Mouse (Mus musculus): Measurements from ENCODE around the gene Scn4a.
"Not testable (repeated sequence)": the region's sequence is repeated elsewhere in the genome, so short reads cannot be mapped to it uniquely, and the experiment has no call there.

Scn4a gene

DNA sequence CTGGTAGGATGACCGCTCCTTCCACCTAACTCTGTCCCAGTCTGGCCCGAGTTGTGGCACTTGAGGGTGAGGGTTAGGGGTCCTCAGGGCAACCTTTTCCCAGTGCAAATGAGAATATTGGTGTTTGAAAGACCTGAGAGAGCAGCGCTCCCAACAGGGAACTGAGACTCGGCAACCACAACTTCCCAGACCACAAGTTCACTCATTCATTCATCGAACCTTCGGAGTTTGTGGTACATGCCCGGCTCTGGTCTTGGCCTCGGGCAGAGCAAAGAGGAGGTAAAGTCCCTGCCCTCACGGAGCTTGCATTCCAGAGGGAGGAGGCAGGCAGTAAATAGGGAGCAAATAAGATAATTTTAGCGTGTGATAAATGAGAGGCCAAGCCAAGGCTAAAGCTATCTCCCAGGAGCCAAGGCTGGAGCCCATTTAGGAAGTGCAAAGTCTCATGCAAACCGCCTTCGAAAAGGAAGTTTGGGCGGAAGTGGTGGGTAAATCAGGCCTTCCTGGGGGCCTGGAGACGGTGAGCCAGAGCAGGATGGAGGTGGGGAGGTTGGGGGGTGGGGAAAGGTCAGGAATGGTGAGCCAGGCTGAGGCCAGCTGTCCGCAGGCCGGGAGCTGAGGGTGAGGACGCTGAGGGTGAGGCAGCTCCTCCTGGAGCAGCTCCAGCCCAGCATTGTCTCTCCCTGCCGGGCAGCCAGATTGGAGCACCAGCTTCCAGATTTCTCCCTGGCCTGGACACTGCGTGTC lies 2.5 kb upstream of the Scn4a start:
- DNase-seq, result peak in 1 of 2 experiments; percentile 27

DNA sequence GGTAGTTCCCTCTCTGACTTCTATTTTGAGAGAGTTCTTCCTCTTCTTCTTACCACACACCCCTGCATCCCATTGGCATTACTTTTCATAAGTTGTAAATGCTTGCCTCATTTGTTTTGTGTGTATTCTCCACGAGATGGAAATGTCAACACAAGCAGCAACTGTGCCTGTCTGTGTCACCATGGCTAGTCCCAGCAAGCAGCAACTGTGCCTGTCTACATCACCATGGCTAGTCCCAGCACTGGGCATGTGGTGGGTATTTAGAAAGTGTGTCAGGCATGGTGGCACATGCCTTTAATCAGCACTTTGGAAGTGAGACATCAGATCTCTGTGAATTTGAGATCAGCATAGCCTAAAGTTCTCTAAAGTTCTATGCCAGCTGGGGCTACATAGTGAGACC lies 1.1 kb upstream of the Scn4a start:
- no peak for DNase-seq

DNA sequence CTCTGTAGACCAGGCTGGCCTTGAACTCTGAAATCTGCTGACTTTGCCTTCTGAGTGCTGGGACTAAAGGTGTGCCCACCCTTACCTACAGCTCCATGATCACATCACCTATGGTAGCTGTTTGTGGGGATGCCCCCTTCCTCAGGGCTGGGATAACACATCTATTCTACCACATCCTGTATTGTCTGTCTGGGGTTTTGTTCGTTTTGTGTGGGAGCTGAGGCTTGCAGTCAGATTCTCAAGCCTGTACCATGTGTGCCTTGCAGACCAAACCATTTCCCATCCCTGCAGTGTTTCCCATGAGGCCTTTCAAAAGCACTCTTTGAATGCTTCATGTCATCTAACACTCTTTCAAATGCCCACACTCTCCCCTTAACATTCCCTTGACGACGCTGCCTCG lies 1.1 kb downstream of the Scn4a start:
- DNase-seq, result no peak

DNA sequence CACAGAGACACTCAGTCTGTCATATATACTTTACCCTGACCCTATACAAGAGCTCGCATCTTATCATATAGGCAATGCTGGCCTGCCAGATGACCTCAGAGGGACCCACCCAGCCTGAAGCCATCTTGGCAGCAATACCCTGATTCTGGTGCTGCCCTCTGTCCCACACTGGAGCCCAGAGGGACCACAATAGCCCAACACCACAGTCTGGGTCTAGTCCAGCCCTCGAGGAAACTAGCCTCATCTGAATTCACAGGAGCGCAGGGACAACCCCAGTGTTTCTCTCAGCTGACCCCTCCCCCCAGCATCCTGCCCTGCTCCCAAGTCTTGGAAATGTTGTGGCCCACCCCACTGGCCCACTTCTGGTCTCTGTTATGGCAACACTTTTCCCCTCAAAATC lies 1.8 kb downstream of the Scn4a start:
- no peak for DNase-seq

DNA sequence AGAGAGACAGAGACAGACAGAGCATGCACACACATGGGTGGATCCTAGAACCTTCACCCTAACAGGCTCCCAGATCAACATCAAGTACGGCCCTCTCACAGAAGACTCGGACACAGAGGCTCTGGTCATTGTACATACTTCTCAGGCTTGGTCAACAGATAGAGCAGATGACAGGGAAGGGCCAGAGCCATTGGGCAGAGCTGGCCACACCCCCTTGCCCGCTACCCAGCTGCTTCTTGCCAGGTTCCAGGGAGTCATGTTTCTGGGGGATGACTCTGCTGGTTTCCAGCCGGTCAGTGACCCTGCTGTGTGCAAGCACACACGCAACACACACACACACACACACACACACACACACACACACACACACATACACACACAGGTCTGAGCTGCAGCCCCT lies 2.2 kb downstream of the Scn4a start:
- DNase-seq, result no peak

DNA sequence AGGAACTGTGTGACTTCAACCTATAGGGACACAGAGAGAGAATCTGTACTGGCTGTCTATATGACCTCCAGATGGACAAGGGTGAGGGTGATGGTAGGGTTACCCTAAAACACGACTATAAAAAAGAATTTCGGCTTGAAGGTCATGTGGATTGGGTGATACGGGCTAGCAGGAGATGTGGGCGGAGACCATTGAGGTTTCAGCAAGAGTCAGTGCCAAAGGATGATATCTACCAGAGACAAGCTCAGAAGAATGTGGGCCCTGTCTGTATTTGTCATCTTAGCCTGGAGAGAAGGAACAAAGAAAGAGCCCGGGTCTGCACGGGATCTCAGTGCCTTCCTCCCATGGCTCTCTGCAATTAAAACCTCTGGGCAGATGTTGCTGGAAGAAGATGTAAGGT lies 3.3 kb downstream of the Scn4a start:
- no peak for DNase-seq

DNA sequence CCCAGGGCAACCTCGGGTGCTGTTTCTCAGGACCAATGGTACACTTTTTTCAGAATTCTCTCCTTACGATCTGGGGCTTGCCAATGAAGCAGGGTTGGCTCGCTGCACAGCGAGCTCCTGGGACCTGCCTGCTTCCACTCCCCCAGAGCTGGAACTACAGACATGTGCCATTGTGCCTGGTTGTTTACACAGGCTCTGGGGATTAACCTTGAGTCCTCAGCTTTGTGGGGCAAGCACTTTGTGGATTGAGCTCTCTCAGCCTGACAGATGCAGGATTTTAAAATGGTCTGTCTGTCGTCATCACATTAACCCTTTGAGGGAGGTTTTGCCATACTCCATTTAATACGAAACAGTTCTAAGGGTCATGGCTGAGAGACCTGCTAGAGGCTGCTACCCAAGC lies 8.2 kb downstream of the Scn4a start:
- DNase-seq, result no peak

DNA sequence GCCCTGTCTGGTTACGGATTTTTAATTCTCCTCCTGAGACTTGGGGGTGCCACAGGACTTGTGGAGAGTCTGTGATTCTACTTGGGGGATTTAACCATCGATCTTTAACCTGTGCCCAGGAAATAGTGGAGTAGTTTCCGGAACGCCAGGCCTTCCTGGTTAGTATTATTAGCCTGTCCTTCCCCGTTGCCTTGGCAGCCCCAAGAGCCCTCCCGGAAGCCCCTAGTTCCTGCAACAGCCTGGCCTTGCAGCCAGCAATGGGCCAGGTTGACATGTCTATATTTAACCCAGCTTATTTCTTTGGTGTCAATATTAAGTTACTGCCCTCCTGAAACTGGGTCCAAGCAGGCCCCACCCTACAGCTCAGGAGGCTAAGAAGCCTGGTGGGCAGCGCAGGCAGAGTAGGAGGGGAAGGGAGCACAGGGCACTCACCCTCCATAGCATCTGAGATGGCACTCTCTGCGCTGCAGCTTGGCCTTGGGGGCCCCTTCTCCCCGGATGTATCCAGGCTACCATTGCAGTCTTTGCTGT lies 12.0 kb downstream of the Scn4a start:
- no peak for DNase-seq

DNA sequence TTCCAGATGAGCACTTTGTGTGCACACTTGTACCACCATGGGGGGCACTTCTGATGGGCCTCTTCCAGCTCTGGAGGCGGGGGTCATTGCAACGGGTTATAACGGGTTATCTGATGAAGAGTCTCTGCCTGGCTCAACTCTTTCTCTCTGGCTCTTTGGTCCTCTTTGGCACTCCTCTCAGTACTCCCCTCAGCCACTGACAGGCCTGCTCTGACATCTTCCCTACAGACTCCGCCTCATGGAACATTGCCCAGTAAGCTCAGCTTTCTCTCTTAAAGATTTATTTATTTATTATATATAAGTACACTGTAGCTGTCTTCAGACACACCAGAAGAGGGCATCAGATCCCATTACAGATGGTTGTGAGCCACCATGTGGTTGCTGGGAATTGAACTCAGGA lies 13.8 kb downstream of the Scn4a start:
- DNase-seq, result not testable (repeated sequence)

DNA sequence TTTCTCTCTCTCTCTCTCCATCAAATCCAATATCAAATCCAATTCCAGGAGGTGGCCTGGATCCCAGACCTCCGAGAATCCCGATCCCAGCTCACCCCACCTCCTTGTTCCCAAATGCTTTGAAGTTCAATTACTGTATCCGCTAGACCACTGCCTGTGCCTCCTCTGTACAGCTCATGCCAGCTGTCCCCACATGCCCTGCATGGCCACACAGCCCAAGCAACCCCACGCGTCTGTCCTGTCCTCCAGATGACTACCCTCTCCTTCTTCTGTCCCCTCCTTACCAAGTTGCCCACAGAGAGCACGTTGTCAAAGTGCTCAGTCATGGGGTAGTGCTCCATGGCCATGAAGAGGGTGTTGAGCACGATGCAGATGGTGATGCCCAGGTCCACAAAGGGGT lies 14.2 kb downstream of the Scn4a start:
- DNase-seq, result no peak

DNA sequence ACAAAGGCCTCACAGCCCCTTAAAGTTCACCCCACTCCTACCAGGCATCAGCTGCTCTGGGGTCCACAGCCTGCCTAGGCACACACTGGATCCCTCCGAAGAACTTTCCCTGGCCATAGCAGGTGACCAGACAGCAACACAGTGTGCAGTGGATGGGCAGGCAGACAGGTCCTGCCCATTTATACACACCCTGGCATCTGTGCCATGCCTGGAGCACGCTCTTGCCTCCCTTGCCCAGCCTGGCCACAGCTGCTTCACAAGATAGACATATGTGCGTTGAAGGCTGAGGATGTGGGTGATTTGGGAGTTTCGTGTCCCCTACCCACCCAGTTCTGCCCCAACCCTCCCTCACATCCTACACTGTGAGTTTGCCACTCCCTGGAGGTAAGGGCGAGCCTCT lies 15.1 kb downstream of the Scn4a start:
- DNase-seq, result no peak

DNA sequence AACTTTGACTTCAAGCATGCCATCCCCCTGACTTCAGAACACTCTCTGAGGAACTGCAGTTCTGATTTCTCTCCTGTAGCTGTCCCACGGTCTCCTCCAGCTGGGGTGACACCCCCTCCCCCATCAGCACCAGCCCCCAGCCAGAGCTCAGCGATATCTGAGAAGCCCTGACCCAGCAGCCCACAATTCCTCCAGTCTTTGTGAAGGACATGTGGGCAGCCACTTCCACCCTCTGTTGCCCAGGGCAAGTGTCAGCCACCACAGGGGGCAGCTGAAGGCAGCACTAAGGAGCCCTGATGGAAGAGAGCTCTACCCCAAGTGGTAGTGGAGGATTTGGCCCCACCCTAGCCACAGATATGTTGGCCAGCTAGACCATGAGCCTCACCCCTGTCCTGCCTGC lies 19.0 kb downstream of the Scn4a start:
- no peak for DNase-seq

DNA sequence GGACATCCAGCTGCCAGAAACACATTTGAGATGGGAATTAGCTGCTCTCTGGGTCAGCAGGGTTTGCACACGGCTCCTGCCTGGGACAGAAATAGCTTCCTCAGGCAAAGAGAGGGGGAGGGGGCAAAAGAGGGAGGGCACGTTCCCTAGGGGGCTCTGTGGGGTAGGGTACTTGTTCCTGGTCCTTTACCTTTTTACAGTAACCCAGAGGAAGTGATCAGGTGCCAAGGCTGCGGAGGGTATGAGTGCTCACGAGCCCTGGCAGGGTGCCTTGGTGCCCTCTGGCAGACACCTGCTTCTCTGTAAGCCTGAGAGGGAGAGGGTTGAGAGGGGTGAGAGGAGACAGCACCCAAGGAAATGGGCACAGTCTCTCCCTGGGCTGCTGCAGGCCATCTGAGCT lies 20.6 kb downstream of the Scn4a start:
- DNase-seq, result no peak

DNA sequence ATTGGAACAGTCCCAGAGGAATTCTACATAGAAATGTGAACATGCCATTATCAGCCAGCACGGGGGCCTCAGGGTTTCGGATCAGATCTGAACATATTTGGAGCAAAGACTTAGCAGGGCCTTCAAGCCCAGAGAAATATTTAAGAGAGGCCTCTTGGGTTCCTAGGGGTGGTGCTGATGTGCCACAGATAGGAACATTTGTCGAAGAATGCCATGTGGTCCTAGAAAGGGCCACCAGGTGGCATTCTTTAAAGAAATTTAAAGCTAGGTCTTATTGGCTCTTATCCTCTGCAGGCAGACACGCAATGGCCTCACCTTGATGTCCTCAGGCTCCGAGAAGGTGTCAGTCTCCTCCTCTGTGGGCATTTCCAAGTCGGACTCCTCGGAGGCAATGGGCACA lies 23.4 kb downstream of the Scn4a start:
- DNase-seq, result peak; percentile 59 to 64

DNA sequence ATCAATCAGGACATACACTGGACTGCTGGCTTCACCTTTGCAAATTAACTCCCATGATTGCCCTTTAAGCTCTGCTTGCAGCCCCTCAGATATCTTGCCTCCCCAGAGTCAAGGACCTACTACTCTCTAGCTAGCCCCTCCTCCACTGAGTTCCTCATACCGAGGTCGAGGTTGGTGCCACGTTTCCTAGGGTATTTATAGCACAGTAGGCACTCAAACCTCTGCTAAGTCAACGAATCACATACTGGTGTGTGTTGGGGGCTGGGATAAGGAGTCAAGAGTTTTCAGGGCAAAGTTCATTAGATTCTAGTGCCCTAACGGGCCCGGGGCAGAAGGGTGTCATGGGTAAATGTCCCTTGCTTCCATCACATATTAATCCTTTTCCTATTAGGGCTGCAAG lies 24.0 kb downstream of the Scn4a start:
- no peak for DNase-seq

DNA sequence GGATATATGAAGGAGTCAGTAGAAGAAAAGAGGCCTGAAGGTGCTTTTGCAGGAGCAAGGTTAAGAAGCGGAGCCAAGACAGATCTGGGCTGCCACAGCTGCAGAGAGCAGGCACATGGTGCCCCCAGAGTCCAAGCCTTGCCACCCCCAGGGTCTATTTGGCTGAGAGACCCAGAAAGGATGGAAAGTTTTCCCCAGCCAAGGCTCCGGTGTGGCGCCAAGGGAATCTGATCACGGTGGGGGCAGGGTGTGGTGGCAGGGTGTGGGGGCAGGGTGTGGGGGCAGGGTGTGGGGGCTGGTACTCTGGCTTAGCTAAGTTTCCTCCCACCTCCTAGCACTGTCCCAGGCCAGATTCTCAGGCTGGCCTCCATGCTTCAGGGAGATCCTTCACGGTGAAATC lies 24.6 kb downstream of the Scn4a start:
- DNase-seq, result no peak

DNA sequence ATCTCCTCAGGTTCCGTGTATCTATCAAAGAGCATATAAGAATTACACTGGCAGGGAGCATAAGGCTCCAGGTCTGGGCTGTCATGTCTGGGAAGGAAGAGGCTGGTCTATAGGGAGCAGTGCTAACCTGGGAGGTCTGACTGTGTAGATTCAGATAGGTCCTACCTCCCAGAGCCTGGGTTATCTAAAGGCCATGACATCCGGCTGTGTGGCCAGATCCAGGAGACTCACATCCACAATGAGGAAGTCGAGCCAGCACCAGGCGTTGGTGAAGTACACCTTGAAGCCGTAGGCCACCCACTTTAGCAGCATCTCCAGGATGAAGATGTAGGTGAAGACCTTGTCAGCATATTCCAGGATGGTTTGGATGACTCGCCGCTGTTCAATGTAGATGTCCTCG lies 26.6 kb downstream of the Scn4a start:
- DNase-seq, result no peak

DNA sequence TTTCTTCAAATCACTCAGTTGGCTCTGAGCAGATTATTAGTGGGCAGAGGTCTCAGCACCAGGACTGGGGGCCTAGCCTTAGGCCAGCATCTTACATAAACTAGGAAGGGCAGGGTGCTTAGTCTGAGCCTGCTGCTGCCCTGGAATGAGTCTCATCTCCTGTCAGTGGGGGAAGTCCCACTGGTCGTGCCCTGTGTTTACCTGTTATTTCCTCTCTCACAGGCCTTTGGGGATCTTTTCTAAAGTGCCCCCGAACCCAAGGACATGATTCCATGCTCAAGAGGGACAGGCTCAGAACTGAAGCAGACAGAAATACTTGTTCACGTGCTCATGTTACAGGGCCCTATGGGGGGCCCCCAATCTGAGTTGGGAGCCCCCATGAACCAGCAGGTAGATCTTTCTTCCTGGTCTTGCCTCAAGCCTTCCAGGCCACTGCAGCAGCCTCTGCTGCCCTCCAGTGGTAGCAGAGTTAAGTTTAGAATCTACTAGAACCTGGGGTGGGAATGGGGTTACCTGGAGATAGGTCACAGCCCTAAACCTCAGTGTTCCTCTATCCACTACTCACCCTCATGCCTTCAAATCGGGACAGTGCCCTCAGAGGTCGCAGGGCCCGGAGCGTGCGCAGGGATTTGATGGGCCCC lies 27.4 kb downstream of the Scn4a start:
- DNase-seq, result peak; percentile 75 to 76

DNA sequence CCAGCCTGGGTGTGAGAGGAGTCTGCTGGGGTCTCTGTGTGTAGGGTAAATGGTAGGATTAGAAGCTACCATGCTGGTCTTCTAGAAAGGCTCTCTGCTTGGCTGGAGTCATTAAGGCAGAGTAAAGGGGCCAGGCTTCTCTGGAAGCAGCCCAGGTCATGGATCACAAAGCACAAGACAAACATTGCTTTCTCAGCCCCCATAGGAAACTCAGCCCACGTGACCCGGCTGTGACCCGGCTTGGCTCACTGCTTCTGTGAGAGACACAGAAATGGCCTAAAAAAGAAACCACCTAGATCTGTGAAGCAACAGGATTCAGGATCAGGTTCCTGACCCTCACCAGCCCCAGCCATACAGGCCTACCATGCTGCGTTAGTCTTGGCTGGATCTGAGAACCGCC lies 28.2 kb downstream of the Scn4a start:
- no peak for DNase-seq

DNA sequence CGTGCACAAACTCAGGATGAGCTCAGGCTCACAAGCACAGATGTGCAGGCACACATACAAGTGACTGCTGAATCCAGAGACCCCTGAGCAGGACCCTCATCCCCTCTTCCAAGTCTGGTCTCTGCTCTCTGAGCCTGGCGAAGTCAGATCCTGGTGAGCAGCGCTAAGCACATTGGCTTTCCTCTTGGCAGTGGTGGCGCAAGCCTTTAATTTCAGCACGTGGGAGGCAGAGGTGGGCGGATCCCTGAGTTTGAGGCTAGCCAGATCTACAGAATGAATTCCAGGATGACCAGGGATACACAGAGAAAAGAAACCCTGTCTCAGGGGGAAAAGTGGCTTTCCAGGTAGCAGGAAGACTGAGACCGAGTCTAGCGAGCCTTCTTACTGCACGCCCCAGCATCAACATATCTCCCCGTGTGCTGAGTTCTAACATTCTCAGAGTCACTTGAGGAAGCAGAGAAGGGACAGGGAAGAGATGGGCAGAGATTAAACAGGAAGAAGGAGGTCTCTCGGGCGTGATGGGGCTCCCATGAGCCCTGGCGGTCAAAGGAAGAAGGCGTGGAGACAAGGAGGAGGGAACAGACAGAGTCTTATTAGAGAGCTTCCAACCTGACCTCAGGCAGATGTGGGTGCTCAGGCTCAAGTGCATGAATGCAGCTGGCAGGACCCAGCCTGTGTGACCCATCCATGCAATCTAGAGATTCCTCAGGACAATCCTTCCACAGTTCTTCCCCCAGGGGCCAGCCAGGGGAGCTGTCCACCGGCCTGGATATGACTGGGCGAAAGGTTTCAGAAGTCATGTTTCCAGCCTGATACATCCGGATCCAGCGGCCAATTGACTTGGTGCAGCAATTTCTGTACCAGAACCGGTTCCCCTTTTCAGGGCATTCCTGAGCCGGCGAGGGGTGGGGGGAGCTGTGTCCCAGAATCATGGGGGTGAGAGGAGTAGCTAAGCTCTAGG lies 34.4 kb downstream of the Scn4a start:
- peak; percentile 32 to 42 for DNase-seq

DNA sequence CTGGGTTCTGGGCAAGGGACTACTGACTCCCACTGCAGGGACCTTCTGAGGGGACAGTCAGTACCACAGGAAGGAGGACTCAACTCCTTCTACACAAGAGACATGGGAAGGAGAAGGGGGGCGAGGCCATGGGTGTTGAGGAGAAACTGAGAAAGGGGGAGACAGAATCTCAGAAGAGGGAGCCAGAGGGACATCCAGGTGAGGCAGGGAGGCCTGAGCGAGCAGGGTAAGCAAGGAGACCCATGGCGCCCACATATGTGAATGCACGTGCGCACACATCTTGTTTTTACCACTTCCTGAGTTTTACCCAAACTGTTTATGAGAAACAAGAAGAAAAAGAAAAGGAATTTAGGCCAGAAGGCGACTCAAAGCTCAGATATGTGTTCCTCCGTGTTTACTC lies 35.3 kb downstream of the Scn4a start:
- DNase-seq, result peak; percentile 57 to 71

DNA sequence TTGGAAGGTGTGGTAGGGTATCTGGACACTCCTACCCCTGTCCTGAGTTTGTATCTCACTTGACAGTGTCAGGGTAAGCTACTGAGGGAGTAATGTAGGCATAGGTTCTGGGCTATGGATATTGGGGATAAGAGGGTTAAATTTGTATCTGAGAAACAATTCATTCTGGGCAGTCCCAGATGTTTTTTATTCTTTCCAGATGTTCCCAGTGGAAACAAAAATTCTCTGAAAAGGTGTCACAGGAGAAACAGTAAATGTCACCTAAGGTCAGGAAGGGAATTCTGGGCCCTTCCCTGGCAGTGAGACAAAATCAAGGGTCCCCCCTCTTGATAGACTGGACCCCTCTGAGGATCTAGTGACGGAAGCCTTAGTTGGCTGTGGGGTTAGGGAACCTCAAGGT lies 36.7 kb downstream of the Scn4a start:
- DNase-seq, result no peak

DNA sequence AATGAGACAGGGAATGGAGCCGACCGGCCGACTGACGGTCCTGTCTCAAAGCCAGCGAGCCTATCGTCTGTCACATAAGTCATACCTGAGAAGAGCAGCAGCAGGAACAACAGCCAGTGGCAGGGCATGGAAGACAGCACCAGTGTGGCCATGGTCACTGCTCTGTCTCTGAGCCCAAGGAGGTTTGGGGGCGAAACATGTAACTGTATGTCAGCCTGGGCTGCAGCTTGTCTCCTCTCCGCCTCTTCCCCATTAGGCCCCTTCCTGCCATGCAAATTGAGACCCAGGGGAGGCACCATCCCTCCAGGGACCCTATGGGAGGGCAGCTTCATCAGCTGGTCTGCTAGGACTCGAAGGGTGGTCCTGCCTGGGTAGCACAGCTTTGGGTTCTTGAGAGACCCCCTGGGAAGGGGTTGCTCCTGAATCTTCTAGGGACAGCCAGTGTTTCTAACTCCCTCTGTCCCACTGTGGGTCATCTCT lies 38.7 kb downstream of the Scn4a start, which contains the start of gene Cd79b:
TSS of gene Cd79b (minus strand) at position 430 of the 480 bp plus-strand sequence.
- peak in 1 of 2 experiments; percentile 43 for DNase-seq

Measured in thymus, postnatal 36 days (tissue).